Mouse (Mus musculus): ENCODE data around the gene Vcp.
A peak's percentile ranks its signal among the peaks of the same experiment; 100 is the strongest.

Vcp gene

DNA sequence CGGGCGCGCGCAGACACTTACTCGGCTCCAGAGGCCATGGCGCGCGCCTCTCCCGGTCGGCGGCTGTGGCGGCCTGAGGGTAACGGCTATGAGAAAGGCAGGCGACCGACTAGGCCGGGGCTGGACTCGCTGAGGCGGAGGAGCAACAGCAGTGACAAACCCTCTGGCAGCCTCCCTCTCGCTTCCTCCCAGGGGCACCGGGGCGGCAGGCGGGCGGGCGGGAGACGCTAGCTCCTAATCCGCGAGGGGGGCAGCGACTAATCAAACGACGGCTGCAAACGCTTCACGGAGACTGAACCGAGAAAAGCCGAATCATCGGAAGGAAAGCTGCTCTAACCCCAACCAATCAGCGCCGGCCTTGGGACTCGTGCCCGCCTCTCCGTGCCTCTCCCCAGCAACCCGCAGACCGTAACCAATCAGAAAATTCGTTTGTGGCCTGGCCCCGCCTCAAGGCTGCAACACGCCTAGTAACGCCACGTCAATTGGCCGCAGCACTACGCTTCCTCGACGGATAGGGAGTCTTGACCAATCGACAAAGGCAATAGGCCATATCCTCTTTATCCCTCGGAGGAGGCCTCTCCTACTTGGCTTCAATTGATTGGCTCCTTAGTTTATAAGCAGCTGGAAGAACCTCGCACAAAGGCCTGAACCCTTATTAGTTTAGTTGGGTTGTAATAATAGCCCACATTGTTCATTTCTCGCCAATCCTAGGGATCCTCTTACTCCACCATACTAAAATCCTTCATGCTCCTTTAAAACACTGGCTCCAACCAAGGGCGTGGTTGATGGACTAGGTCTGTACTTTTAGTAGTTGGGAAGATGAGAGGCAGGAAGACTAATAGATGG is at the start of gene Vcp:
Vcp (minus strand) TSS at position 367 of the 846 bp plus-strand sequence.
- DNase-seq (ENCODE audit: low spot score): peak; percentile 98

DNA sequence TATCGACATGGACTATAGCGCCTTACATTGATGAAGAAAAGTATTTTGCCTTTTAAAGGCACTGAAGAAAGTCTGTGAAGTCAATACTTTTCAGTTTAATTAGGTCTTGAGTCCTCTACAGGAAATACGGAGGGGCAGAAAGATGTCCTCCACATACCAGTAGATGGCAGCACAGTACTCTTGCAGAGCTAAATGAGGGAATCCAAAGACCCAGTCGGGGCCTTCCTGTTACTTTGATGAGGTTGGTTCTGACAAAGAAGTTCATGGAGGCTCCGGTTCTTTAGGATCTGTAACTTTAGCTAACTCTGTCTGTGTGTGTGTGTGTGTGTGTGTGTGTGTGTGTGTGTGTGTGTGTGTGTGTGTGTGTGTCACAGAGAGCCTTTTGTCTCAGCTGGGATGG is 46.9 kb upstream of the Vcp start:
- no peak for DNase-seq (ENCODE audit: low spot score)

DNA sequence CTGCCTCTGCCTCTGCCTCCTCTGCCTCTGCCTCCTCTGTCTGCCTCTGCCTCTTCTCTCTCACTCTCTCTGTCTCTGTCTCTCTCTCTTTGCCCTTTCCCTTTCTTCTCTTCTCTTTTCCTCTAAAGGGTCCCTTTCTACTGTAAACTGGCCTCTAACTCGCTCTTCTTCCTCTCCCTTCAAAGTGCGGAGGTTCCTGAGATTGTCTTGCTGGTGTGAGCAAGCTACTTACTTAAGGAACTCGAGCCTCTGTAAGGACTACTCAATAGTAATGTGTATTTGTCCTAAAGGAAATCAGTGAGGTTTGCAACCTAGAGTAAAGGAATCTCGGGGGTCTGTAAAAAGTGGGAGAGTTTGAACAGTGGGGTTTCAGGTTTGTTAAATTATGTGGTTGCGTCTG is 46.3 kb upstream of the Vcp start:
- no peak for DNase-seq (ENCODE audit: low spot score)

DNA sequence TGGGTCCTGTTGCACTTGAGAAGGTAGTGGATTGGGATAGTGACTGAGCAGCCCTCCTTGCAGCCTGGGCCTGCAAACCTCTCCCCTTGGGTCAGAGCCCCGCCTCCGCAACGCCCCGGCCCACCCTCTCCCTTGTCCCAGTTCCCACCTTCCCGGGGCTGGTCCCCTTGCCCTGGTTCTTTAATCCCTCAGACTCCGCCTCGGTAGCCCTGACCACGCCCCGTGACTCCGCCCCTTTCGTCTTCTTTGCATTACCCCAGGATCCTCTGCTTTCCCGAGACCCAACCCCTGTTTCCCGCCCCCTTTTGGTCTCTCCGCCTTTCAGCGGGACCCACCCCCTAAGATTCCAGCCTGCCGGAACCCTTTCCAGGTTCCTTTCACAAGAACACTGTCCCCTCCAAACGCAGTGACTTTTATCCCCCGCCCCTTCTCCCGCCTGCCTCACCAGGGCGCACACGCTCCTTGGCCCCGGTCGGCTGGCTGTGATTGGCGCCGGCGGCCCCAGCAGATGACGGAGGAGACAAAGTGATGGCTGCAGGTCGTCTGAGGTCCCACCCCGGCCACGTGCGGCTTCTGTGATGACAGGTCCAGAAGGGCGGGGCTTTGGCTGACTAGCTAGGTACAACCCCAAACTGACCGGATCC is 45.5 kb upstream of the Vcp start, which contains the start of gene Fam214b:
Fam214b (minus strand) TSS at position 562 of the 644 bp plus-strand sequence.
- DNase-seq (ENCODE audit: low spot score): peak; percentile 81

DNA sequence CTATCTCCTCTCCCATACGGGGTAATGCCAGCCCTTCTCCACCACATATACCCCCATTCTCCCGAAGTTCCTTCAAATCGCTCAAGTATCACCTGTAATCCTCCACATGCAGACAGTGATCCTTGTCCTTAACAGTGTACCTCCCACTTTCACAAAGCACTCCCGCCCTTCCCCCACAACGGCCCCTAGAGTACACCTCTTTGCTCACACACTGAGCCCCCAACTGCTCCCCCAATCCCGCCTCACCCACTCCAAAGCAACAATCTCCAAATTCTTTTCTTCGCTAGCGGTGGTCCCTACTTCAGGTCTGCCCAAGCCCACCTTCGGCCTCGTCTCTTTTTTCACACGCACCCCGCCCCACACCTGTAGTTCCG is 45.0 kb upstream of the Vcp start:
- no peak for DNase-seq (ENCODE audit: low spot score)

DNA sequence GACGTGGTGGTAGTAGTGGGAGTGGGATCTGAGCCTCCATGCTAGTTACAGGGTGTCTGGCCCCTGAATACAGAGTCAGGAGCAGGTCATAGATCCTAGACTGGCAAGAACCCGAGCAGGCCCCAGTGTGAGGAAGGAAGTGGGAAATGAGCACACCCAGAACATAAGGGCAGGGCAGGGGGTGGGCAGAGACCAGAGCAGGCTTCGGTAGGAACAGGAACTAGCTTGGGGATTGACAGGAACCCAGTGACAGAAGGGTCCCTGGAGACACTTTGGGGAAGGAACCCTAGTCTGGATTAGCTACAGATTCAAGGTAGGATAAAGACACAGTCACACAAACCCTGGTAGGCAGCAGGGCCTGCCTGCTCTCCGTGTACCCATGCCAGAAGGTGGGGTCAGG is 44.4 kb upstream of the Vcp start:
- DNase-seq (ENCODE audit: low spot score): no peak

DNA sequence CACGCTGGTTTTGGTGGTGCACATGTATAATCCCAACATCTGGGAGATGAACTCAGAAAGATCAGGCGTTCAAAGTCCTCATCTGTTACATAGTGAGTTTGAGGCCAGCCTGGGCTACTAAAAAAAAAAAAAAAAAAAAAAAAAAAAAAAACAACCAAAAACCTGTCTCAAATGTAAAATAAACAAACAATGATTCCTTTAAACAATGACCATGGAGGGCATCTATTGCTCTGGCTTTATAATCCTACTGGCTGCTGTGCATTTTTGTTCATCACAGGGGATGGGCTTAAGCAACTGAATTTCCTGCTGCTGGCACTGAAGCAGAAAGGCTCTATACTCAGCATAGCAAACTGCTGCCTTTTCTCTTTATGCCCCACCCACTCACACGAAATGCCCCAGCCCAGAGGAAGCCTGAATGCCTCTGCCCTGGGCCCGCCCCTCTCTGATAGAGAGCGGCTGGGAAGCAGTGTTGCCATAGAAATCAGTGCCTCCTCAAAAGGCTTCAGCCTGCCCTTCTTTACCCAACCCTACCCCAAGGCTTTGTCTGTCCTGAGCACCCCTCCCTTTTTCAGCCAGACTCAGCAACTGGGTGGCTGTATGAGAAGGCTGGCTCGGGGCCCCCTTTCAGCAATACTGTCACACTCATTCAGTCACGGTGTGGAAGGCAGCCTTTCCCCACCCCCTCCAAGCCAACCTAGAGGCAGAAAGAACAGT is 43.5 kb upstream of the Vcp start:
- peak; percentile 56 for DNase-seq (ENCODE audit: low spot score)

DNA sequence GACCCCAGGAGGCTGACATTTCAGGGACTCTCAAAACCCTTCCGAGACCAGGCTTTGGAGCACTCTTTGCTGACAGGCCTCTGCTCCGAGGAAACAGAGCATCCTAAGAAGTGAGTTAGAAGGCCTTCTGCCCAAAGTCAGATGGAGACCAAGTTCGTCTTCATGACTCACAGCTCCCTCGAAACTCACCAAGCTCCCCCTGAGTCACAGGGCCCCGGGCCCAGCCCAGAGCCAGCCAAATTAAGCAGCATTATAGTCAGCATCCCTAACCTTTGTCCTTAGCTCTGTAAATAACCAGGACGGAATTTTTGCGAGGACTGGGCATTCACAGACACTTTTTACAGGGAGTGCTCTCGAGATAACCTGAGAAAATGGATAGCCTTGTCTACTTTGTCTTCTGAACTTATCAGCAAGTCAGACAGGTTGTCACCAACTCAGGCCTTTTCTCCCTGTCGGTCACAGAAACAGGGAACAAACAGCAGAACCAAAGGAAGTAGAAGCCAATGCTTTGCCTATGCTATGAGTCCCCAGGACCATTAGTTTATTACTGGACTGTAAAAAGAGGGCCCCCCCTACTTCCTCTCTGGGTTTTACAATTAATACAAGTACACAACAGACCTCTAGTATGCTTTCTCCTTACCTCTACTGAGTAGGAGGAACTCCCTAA is 40.7 kb upstream of the Vcp start:
- DNase-seq (ENCODE audit: low spot score): no peak

DNA sequence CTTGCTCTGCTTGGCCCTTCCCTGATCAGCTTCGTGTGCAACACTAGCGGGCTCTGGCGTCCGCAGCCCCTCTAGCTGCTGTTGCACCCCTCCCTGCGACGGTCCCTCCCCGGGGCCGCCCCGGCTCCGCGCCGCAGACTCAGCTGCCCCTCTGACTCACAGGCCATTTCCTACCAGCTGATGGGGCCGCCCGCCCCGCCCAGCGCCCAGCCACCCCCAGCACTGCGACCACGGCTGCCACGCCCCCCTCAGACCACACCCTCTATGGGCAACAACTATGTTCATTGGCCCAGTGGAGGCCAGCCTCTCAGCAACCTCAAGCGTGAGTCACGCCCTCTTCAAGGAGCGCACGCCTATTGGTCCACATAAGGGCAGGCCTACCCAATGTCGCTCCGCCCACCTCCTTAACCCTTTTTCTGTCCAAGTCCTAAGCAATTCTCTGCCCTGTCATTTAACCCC is 39.8 kb upstream of the Vcp start:
- DNase-seq (ENCODE audit: low spot score): peak; percentile 89

DNA sequence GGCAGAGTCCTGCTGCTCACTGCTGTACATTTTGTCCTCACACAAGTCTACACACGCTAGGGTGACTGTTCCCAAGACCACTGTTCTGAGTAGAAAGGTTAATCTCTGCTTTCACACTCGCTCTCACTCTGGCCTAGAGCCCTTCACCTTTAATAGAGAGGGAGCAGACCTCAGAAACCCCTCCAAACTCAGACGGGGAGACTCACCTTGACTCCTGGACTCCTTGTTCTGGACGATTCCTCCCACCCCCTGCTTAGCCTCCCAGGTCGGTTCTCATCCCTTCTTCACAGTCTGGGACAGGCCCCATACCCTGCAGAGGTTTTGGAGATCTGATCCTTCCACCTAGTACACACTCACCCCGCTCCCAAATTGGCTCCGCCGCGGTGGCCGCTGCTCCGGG is 39.3 kb upstream of the Vcp start:
- no peak for DNase-seq (ENCODE audit: low spot score)

DNA sequence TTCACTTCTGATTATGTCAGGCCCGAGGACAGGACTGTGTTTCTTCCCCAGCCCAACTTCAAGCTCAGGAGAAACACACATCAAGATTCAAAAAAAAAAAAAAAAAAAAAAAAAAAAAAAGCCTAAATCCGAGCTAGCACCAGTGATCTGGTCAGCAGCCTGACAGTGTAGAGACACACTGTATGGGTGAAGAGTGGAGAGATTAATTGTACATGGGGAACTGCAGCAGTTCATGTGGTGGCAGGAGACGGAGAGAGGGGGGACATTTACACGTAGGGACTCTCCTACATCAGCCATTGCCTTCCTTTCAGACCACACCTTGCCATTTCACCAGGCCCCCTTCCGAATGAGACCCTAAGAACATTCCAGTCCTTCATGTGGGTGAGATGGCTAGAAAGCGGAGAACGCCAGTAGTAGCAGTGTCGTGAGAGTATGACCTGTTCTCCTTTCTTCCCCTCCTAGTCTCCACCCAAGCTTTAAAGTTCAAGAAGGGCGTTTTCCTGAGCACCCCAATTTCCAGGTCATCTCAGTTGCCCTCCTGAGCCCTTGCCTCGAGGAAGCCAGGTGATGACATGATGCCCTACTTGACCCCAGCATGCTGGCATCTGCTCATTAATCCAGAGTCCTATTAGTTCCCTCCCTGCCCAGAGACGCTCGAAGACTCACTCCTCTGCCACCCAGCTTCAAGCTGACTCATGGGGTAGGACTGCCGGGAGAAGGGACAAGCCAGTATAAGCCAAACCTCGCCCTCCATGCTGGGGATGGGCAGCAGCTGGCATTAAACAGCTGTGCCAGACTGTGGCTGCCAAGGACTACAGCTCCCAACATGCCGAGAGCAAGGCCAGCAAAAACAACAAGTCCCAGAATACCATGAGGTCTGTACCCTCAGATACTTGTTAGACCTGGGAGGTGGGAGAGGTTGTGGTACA is 38.5 kb upstream of the Vcp start:
- peak; percentile 54 for DNase-seq (ENCODE audit: low spot score)

DNA sequence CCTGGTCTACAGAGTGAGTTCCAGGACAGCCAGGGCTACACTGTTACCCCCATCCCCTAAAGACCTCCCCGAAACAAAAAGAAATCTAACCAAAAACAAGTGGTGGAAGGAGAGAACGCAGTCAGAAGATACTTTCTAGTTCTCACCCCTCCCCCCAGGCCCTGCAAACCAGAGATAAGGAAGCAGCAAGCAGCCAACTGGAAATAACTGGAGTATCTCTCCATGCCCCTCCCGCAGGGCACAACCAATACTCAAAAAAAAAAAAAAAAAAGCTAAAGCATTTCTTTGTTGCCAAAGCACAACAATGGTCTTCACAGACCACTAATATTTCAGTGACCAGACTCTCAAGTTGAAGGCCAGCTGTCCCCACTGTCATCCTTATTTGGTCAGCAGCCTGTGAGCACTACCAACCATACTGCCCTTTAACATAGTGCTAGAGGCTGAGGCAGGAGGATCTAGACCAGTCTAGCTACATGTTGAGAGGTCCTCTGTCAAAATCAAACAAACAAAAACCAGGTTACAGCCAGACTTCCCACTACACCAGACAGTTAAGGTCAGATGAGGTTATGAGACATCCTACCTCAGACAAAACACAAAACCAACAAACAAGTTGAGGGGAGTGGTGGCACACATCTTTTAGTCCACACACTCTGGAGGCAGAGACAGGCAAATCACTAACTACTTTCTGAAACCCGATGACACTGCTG is 37.7 kb upstream of the Vcp start:
- DNase-seq (ENCODE audit: low spot score): peak; percentile 69

DNA sequence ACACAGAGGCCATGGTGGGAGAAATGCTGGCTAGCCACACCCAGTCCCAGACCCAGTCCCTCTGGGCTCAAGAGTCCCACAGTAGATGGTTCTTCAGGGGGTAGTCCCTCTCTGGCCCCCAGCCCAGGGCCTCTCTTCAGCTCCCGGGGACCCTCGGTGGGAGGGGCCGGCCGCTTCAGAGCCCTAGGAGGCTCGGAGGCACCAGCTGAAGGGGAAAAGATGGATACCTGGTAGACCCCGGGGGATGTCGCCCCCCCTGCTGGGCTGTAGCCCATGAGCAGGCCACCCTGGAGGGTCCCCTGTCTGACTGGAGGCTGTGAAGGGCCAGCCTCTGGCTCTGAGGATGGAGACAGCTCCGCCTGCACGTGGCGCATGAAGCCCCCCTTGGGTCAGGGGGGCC is 36.0 kb upstream of the Vcp start:
- no peak for DNase-seq (ENCODE audit: low spot score)

DNA sequence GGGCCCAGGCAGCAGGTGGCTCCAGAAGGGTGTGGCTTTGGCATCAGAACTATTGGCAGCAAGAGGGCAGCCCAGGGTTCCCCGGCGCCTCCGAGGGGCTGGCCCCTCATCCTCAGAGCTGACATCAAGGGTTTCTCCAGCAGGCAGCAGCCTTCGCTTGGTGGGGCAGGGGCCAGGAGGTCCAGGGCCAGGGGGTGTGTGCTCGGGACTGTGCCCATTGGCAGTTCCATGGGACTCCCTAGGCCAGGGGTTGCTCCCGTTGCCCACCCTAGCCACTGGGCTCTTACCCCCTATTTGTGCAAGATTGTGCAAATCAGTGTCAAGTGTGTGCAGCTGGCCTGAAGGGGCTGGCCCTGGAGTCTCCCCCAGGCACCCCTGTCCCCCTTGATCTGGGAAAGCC is 35.5 kb upstream of the Vcp start:
- DNase-seq (ENCODE audit: low spot score): no peak

DNA sequence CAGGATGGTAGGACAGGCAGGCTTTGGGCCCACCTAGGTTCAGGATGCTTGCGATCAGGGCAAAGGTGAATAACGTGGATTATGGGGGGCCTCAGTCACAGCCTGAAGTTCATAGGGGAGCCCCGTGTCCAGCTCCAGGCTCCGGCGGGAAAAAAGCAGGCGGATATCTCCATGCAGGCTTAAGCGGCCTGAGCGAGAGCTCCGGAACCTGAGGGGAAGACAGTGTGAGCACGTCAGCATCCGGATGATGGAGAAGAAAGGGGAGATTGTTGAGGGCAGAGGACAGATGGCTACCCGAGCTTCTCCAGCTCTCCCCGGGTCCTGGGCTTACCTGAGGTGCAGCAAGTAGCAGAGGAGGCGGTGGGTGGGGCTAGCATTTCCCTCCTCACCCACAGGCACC is 33.2 kb upstream of the Vcp start:
- no peak for DNase-seq (ENCODE audit: low spot score)

DNA sequence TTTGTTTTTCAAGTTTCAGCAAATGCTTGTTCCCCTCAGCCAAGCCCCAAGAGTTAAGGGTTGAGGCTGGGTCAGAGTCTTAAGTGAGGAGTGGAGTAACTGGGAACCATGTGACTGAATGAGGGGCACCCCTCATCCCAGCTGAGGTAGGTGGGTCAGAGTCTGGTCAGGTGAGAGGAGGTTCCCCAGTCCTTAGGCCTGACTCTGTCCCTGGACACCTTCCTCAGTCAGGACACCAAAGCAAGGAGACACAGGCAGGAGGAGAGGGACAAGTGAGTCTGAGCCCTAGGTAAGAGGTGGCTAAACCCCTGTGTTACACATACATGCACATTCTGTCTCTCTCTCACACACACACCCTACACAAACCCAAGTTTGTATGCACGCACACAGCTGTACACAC is 32.2 kb upstream of the Vcp start:
- DNase-seq (ENCODE audit: low spot score): no peak

DNA sequence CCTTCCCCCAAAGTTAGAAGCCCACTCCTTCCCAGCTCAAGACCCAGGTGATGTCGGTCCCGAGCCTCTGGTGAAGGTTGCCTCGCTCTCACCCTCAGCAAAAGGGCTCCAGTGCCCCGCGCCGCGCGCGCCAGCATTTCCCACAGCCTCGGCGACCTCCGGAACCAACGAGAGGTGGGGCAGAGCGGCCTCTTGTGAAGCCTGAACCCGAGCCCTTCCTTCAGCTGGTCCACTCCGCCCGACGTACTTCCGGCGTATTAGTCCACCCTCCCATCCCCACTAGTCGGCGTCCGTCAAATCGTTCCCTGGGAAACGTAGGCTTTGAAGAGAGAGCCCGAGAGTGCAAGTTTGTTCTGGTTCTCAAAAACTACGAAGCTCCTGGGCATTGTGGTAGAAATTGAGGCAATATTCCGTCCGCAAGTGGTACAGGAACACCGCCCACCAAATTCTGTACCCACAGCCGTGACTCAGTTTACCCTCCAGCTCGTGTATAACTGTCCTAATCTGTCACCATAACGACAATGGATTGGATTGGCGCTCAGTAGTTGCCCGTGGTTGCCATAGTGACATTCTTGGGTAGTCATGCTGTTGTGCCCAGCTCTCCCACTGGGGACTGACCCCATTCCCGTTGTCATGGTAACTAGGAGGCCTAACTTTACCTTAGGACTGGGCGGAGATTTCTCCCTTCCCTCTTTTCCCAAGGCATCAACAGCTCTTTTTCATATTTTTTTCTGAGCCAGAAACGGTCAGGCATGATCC is 31.1 kb upstream of the Vcp start, which contains the start of gene Stoml2:
Stoml2 (minus strand) TSS at position 474 of the 759 bp plus-strand sequence.
- peak; percentile 79 for DNase-seq (ENCODE audit: low spot score)

DNA sequence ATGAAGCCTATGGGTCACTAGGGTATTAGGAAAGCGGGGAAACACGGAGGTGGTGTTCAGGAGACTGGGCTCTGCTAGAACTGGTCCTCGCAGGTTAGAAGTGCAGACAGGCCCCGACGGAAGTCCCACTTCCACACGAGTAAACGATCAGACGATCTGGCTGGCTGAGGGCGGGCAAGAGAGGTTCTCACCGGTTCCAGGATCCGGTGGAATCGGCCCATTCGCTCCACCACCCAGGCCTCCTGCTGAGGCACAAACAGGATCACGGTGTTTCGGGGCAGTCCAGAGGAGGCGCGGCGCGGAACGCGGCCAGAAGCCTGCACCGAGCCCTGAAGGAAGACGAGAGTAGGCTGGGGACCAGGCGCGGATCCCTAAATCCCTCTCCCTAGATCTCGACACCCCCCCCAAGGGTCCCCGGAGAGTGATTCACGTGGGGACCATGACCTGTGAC is 30.5 kb upstream of the Vcp start:
- peak; percentile 38 for DNase-seq (ENCODE audit: low spot score)

DNA sequence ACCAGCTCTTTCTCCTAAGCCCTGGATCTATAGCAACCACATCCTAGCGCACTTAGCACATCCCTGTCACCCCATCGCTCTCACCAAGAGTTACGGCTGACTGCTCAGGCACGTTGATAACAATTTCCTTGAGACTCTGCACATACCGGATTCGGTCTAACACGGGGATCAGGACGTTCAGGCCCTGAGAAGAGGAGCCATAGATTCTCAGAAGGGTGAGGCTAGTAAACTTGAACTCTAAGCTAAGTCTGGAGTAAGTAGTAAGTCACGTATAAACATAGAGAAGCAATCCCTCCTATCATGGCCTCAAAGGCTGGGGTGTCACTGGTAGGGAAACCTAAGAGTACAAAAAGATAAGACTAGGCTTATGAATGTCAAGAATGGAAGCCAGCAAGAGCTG is 30.0 kb upstream of the Vcp start:
- no peak for DNase-seq (ENCODE audit: low spot score)

DNA sequence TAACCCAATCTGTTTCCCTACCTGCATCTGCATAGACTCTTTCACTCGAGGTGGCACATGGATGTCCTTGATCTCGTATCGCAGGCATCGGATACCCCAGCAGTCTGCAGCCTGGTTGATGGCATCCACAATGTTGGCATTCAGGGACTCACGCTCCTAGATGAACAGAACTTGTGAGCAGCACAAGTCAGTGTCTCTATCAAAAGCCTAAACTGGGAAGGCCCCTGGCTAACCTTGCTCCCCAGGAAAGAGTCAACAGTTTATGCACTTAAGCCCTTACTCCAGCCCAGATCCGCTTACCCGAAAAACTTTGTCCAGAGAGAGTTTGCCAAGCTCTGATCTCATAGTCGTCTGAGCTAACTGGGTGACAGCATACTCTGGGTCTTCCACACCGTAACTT is 29.4 kb upstream of the Vcp start:
- DNase-seq (ENCODE audit: low spot score): no peak
